Comparison of ENCODE assay signal across 8 mouse cellular contexts in genomic region chr5:64632171-64632570, GRCm38 (mm10).
"Had no signal": no experiment of that assay in that cellular context is flagged by ENCODE, and none has a peak within 500 bp of the region (broad histone marks: within the 10 kb centered on the region; RNA-seq: fewer than 3 reads in every experiment).

No protein-coding gene starts in this region.

- DNase-seq: kidney, adult 8-10 months; kidney, postnatal 10 days; kidney, postnatal 36 days; liver, embryonic 13.5 days; lung, adult 2 months; retina, postnatal 1 day; thymus, adult 18-20 months; thymus, postnatal 4 days had no signal
